Mouse (Mus musculus) heart, adult 2 months (tissue): ENCODE measurements around the gene Mmp23. TPM values are rescaled to one million over a fixed set of nuclear protein-coding genes. Genes with fewer than 3 reads are reported as not detected.

Experiments
- DNase-seq, 2 experiments: peaks; one replicate each; pipeline ENCODE4 v3.0.0; 2021
- H3K27ac ChIP-seq: fragments of 200-600 bp; 2 replicates; pipeline ENCODE4 v1.8.1; 2022
- H3K27me3 ChIP-seq: fragments of 200-500 bp; 2 replicates; pipeline ENCODE4 v1.6.1; 2012; ENCODE audit warnings: mild to moderate bottlenecking, low read length, inconsistent platforms, mixed read lengths; ENCODE audit not compliant: control insufficient read depth, insufficient read depth
- H3K36me3 ChIP-seq: fragments of 200-500 bp; 2 replicates; pipeline ENCODE4 v1.6.1; 2012; ENCODE audit warnings: low read length, inconsistent platforms; ENCODE audit not compliant: control insufficient read depth, insufficient read depth
- H3K4me1 ChIP-seq: fragments of 200-500 bp; 2 replicates; pipeline ENCODE4 v1.6.1; 2011; ENCODE audit warnings: low read length; ENCODE audit not compliant: control insufficient read depth, insufficient read depth
- H3K4me3 ChIP-seq: fragments of 200-600 bp; 2 replicates; pipeline ENCODE4 v1.8.1; 2022
- H3K79me2 ChIP-seq: fragments of 200-500 bp; replicated peaks from 2 replicates; pipeline ENCODE4 v1.6.1; 2012; ENCODE audit warnings: mild to moderate bottlenecking, inconsistent platforms, low read length, moderate library complexity, mixed read lengths; ENCODE audit not compliant: control insufficient read depth, insufficient read depth
- H3K9ac ChIP-seq: fragments of 200-500 bp; 2 replicates; pipeline ENCODE4 v1.6.1; 2012; ENCODE audit warnings: low read depth, mild to moderate bottlenecking, control low read depth, inconsistent platforms, low read length, mixed read lengths
- CTCF ChIP-seq: fragments of 200-600 bp; IDR thresholded peaks from 2 replicates; pipeline ENCODE4 v1.8.1; 2022; ENCODE audit warnings: antibody characterized with exemption, mild to moderate bottlenecking, moderate library complexity
- EP300 ChIP-seq: fragments of 200-500 bp; IDR thresholded peaks from 2 replicates; pipeline ENCODE4 v1.6.1; 2011; ENCODE audit warnings: low read depth, low read length, control low read depth; ENCODE audit not compliant: insufficient read depth
- POLR2A ChIP-seq: fragments of 200-500 bp; IDR thresholded peaks from 2 replicates; pipeline ENCODE4 v1.6.1; 2011; ENCODE audit warnings: mild to moderate bottlenecking, low read depth, low read length, control low read depth; ENCODE audit not compliant: insufficient read depth
- WGBS: fragments of 180-500 bp; shearing (Covaris S2); methylation state at CpG from one replicate; pipeline ENCODE4 v1.1.7; 2018; 5-methylcytosine and 5-hydroxymethylcytosine counted together
- intact Hi-C: fragments of 180-260 bp; cut with DNase I; formaldehyde crosslinking; loops from one replicate; pipeline ENCODE4 v1.15.1; 2025
- long read RNA-seq: library from polyadenylated mRNA; stranded (forward); transcript quantifications from one replicate; pipeline ENCODE4 v2.0.0, GENCODE M21; 2021
- polyA plus RNA-seq: library from polyadenylated mRNA; depleted of rRNA; stranded (reverse); fragments of >200 nt; gene quantifications from 2 replicates; pipeline ENCODE4 v1.2.3, GENCODE M21; 2012; rRNA removed
- total RNA-seq, 2 experiments: library from RNA; stranded (reverse); gene quantifications; 2 replicates each; pipeline ENCODE4 v1.2.3; 2021

The Mmp23 gene
- total RNA-seq (1 to 10 TPM; 7.3 to 7.5 TPM), polyA plus RNA-seq (20.7 and 27.0 TPM in 2 replicates)
- long read RNA-seq, partial matches to known transcripts, result 1 of 7 reads
- long read RNA-seq, other reads (novel, unspliced or antisense), result 5 of 7 reads

DNA sequence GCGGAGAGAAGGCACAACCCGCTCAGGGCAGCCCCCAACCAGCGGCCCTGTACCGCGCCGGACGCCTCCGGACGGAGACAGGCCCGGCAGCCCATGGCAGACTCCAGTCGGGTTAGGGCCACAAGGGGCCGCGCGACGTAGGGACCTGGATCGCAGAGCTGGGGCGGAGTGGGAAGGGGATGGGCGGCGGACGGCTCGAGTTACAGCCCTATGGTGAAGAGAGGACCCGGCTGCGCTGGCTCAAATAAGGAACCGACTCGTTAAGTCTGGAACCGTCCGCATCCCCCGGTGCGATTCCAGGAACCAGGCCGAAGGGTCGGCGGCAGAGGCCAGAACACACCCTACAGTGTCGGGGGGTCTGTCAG lies at the start of gene Mmp23:
Gene Mmp23 (minus strand): TSS at position 299 of the 365 bp plus-strand sequence.
- Histone ChIP-seq H3K9ac (peak within 1 kb of the TSS; percentile 74), H3K27me3 (peaks cover 3% of the 10 kb centered on the region; the same call in 1 of the 2 replicates), H3K4me1 (peaks cover 2% of the 10 kb centered on the region), H3K36me3 (no peaks in the 10 kb centered on the region), H3K4me3 (peak within 1 kb of the TSS; percentile 28), H3K27ac (peak within 1 kb of the TSS; percentile 47), H3K79me2 (no peaks in the 10 kb centered on the region)
- DNase-seq, result peak; percentile 68 to 70
- intact Hi-C loops, result no loop called here
- TF ChIP-seq EP300 (no peak), POLR2A (0 out of 2 replicates have a peak, but pooled peaks have one; percentile 4), CTCF (no peak)
- WGBS, result under 1% methylated on average over 33 of the region's 33 CpGs

DNA sequence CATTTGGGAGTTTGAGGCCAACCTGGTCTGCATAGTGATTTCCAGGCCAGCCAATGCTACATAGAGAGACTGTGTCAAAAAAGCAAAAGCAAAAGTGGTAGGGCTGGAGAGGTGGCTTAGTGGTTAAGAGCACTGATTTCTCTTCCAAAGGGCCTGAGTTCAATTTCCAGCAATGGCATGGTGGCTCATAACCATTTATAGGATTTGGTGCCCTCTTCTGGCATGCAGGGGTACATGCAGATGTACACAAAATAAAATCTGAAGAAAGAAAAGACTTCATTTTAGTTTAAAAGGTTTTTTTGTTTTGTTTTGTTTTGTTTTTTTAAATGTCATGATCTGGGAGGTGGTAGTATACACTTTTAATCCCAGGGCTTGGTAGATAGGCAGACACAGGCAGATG lies 47.2 kb upstream of the Mmp23 start:
- no peaks in the 10 kb centered on the region for H3K27me3 ChIP-seq
- TF ChIP-seq CTCF, result peak; percentile 80
- no peak for TF ChIP-seq POLR2A
- TF ChIP-seq EP300, result no peak
- intact Hi-C loops, result loop anchor here (5.0 kb wide), 2 partner anchors 33 to 218 kb away; partner anchors contain the start of gene Mib2
- H3K4me3 ChIP-seq, result no peak overlapping the region
- H3K4me1 ChIP-seq, result peaks cover 1% of the 10 kb centered on the region; the same call in 1 of the 2 replicates
- DNase-seq, result no peak
- no peaks in the 10 kb centered on the region for H3K36me3 ChIP-seq
- no peak overlapping the region for H3K9ac ChIP-seq
- peaks cover 3% of the 10 kb centered on the region for H3K79me2 ChIP-seq
- no peak overlapping the region for H3K27ac ChIP-seq

DNA sequence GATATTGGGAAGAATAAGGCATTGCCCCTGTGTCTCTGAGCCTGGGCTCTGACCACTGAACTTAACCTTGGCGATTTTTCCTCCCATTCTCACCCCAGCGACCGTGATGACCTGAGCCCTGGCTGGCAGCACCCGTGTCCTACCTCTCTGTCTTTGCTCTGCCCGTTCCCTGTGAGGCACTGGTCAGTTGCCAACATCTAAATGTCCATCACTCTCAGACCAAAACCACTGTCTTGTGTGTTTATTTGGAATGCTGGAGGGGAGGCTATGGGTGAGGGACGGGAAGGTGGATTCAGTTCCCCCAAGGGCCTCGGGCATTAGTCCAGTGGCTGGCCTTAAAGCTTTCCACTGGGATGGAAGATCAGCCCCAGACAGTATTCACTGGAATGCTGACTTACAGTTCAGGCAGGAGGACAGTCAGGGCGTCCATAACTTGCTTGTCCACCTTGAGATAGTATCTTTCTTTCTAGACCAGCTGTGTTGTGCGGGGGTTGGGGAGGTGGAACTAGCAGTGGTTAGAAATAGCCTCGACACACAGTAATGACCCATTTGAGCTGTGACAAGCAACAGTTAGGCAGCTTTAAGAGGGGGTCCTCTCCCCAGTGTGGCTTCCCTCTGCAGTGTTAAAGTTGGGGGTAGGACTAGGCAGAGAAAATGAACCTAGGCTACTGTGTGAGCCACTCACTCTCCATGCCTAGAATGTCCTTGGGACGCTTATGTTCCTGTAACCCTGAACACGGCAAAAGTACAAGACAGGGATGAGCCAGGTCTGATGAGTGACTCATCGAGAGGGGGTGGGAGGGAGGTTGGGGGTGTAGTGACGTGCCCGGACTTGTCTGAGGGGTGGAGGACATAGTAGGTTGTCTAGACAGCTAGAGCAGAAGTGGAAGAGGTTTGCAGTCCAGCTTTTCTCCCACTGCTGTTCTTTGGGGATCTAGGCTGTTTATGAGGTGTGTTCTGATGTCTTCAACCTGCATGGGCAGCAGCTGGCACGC lies 43.4 kb upstream of the Mmp23 start:
- no peak for DNase-seq

DNA sequence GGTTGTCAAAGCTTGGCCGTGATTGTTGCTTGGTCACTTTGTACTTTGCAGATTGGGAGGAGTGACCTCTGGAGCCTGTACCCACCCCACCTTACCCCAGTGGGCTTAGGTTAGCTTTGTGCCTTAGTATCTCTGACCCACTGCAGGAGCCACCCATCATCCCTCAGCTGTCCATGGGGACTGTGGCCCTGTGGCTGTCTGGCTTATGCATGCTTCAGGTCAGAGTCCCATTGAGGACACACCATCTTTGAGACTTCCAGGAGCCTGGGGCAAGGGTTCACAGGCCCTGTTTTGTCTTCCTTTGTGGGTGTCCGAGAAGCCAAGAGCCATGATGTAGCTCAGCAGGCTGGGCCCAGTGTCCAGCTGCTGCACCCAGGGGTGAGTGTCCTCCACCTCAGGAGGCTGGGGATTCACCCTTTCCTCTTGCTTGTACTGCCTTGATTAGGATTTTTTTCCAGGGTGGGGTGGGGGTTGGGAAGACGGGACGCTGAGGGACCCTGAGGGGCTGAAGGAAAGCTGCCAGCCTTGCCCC lies 42.4 kb upstream of the Mmp23 start:
- WGBS, result 93% methylated on average over 4 of the region's 4 CpGs
- Histone ChIP-seq H3K27ac (no peak overlapping the region), H3K4me3 (no peak overlapping the region), H3K79me2 (no peaks in the 10 kb centered on the region), H3K9ac (no peak overlapping the region), H3K4me1 (no peaks in the 10 kb centered on the region), H3K36me3 (no peaks in the 10 kb centered on the region), H3K27me3 (no peaks in the 10 kb centered on the region)
- no peak for TF ChIP-seq POLR2A
- no peak for TF ChIP-seq EP300
- TF ChIP-seq CTCF, result no peak
- no peak for DNase-seq
- intact Hi-C loops, result no loop called here

More for the DNA sequence above, 43.4 kb upstream of the Mmp23 start:
- TF ChIP-seq EP300 (no peak), CTCF (no peak), POLR2A (no peak)
- H3K9ac ChIP-seq, result no peak overlapping the region
- H3K27me3 ChIP-seq, result no peaks in the 10 kb centered on the region
- H3K36me3 ChIP-seq, result no peaks in the 10 kb centered on the region
- no peaks in the 10 kb centered on the region for H3K79me2 ChIP-seq
- H3K4me1 ChIP-seq, result no peaks in the 10 kb centered on the region
- no peak overlapping the region for H3K4me3 ChIP-seq
- intact Hi-C loops, result no loop called here
- WGBS, result 63% methylated on average over 16 of the region's 16 CpGs
- no peak overlapping the region for H3K27ac ChIP-seq

DNA sequence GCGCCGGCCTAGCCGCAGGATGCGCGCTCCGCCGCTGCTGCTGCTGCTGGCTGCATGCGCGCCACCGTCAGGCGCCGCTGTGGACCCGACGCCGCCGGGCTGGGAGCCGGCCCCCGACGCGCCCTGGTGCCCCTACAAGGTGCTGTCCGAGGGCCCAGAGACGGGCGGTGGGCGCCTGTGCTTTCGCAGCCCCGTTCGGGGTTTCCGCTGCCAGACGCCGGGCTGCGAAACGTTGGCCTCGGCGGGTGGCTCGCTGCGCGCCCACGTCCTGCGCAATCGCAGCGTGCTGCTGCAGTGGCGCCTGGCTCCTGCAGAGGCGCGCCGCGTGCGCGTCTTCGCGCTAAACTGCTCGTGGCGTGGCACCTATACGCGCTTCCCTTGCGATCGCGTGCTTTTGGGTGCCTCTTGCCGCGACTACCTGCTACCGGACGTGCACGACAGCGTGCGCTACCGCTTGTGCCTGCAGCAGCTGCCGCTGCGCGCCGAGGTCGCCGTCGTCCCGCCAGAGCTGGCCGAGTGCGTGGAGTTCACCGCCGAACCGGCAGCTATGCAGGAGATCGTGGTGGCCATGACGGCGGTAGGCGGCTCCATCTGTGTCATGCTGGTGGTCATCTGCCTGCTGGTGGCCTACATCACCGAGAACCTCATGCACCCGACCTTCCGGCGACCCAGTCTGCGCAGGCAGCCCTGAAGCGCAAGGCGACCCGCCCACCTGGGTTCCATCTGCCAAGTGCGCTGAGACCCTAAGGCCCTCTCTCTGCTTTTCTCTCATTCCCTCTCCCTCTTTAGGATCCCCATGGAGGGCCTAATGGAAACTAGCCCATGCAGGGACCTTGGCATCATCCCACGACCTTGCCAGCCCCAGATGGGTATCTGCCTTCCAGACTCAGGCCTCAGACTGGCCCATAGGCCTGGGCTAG lies 41.6 kb upstream of the Mmp23 start:
- H3K79me2 ChIP-seq, result no peaks in the 10 kb centered on the region
- intact Hi-C loops, result no loop called here
- peak overlapping the region; percentile 66 for H3K27ac ChIP-seq
- peak; percentile 77 to 82 for DNase-seq
- H3K4me3 ChIP-seq, result peak overlapping the region; percentile 74
- no peaks in the 10 kb centered on the region for H3K36me3 ChIP-seq
- no peaks in the 10 kb centered on the region for H3K27me3 ChIP-seq
- no peaks in the 10 kb centered on the region for H3K4me1 ChIP-seq
- H3K9ac ChIP-seq, result peak overlapping the region; percentile 66
- WGBS, result 3% methylated on average over 92 of the region's 92 CpGs
- TF ChIP-seq CTCF (peak; percentile 68), EP300 (no peak), POLR2A (no peak)
